Mouse (Mus musculus) spleen, adult 2 months (tissue): Measurements from ENCODE around the gene Usp35.

ENCODE experiments used
- CTCF ChIP-seq: fragments of 200-500 bp; IDR thresholded peaks from 2 replicates; pipeline ENCODE4 v1.5.1; 2011; ENCODE audit warnings: mild to moderate bottlenecking, inconsistent platforms; ENCODE audit not compliant: insufficient read depth, insufficient read length, insufficient replicate concordance; ENCODE audit errors: extremely low read depth
- POLR2A ChIP-seq: fragments of 200-500 bp; IDR thresholded peaks from 2 replicates; pipeline ENCODE4 v1.6.1; 2011; ENCODE audit warnings: low read depth, low read length, inconsistent platforms

GRCm38 (mm10) chr7:97315656-97316055 lies 16.2 kb downstream of the Usp35 start:
- no peak for TF ChIP-seq CTCF
- no peak for TF ChIP-seq POLR2A
